Mouse (Mus musculus): Measurements from ENCODE around the gene Iapp. TPM values are rescaled to one million over a fixed set of nuclear protein-coding genes. Genes with fewer than 3 reads are reported as not detected.
"Not testable (repeated sequence)": the region's sequence is repeated elsewhere in the genome, so short reads cannot be mapped to it uniquely, and the experiment has no call there.

The Iapp gene
- 0.27 TPM in 1 of 2 replicates, not detected in the other for polyA plus RNA-seq (2015; fragmentation: Nextera tagmentation; extraction: Ambion mirVana)

DNA sequence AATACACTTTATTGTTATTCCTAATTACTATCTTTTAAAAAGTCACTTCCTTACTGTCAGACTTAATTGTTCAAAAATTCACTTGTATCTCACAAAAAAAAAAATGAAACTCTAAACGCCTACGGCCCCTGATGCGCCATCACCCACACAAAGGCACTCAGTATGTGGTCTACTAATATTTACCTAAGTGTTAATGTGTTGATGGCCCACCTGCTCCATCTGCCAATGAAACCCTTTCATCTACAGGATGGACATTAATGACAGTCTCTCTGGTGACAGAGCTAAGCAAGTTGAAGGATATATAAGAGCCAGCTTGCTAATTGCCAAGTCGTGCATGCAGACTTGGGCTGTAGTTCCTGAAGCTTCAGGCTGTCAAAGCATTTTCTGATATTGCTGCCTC is at the start of gene Iapp:
Iapp (plus strand) TSS at position 326 of the 400 bp plus-strand sequence.
- Histone ChIP-seq H3K4me3 (replicated peaks) (no peak within 1 kb of the TSS), H3K9me3 (replicated peaks) (no peaks in the 10 kb centered on the region), H3K27me3 (no peaks in the 10 kb centered on the region), H3K9ac (no peak within 1 kb of the TSS), H3K27ac (no peak within 1 kb of the TSS), H3K36me3 (no peaks in the 10 kb centered on the region), H3K4me1 (no peaks in the 10 kb centered on the region), H3K4me2 (no peak within 1 kb of the TSS)
- 63% methylated on average over 4 of the region's 4 CpGs for WGBS
- no peak for ATAC-seq (replicated peaks; ENCODE audit: low FRiP score)

GRCm38 (mm10) chr6:142250738-142251307 is 47.4 kb upstream of the Iapp start:
- not testable (repeated sequence) for H3K9me3 ChIP-seq (replicated peaks); H3K27ac ChIP-seq; H3K36me3 ChIP-seq; ATAC-seq (replicated peaks; ENCODE audit: low FRiP score); H3K4me2 ChIP-seq; H3K27me3 ChIP-seq; H3K9ac ChIP-seq; H3K4me1 ChIP-seq; H3K4me3 ChIP-seq (replicated peaks)
- 88% methylated on average over 1 of the region's 1 CpGs for WGBS

GRCm38 (mm10) chr6:142275721-142276442 is 22.3 kb upstream of the Iapp start:
- Histone ChIP-seq H3K9ac (no peak overlapping the region), H3K9me3 (replicated peaks) (no peaks in the 10 kb centered on the region), H3K4me2 (no peak overlapping the region), H3K27me3 (no peaks in the 10 kb centered on the region), H3K27ac (no peak overlapping the region), H3K4me3 (replicated peaks) (no peak overlapping the region), H3K4me1 (no peaks in the 10 kb centered on the region), H3K36me3 (no peaks in the 10 kb centered on the region)
- ATAC-seq (replicated peaks; ENCODE audit: low FRiP score), result peak; percentile 58
- 31% methylated on average over 4 of the region's 4 CpGs for WGBS

DNA sequence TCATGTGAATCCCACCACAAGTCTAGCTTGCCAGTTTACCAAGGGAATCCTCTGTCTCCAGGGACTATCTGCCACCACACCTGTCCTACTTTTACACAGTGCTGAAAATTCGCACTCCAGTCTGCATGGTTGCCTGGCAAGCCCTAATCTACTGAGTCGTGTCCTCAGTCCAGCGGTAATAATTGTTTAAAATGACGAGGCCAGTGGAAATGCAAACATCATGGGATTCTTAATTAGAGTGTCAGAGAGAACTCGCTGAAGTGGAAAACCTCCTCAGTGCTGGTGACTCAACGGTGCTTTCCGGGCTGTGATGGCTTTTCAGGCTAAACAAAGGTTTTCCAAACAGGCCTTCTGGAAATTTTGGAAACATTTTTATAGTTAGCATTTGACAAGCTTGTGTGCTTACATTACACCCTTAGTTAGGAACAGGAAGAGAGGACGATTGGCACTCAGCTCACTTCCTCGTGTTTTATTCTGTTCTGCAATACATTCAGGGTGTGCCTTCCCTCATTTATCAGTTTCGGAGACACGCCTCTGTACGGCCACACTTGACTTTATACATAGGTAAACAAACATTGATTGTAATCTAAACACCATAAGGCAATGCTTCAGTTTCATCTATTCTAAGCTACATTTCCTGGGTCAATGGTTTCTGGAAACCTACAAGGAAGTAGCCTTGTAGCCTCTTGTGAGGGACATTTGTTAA is 8.7 kb upstream of the Iapp start:
- 60% methylated on average over 12 of the region's 12 CpGs for WGBS
- H3K36me3 ChIP-seq, result no peaks in the 10 kb centered on the region
- H3K4me1 ChIP-seq, result no peaks in the 10 kb centered on the region
- 0 out of 2 replicates have a peak, but pooled peaks have one; percentile 46 for ATAC-seq (replicated peaks; ENCODE audit: low FRiP score)
- H3K4me3 ChIP-seq (replicated peaks), result no peak overlapping the region
- no peak overlapping the region for H3K9ac ChIP-seq
- no peak overlapping the region for H3K27ac ChIP-seq
- no peaks in the 10 kb centered on the region for H3K9me3 ChIP-seq (replicated peaks)
- no peaks in the 10 kb centered on the region for H3K27me3 ChIP-seq
- no peak overlapping the region for H3K4me2 ChIP-seq

DNA sequence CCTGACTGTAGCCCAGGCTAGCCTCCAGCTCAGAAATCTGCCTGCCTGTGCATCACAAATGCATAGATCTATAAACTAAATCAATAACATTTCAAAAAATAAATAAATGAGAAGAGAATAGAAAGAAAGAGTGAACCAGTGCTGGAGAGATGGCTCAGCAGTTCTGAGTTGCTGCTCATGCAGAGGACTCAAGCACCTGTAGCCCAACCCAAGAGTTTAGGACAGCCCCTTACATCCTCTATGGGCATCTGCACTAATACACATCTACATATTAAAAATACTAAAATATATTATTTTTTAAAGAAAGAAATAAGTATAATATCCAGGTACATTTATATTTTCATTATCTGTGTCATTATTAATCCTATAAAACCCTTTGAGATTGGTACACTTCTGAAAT is 6.9 kb downstream of the Iapp start:
- Histone ChIP-seq H3K27me3 (no peaks in the 10 kb centered on the region), H3K9me3 (replicated peaks) (0 out of 2 replicates have a peak, but pooled peaks cover 3% of the 10 kb centered on the region), H3K36me3 (no peaks in the 10 kb centered on the region), H3K4me3 (replicated peaks) (no peak overlapping the region), H3K4me2 (no peak overlapping the region), H3K4me1 (no peaks in the 10 kb centered on the region), H3K27ac (no peak overlapping the region), H3K9ac (no peak overlapping the region)
- no peak for ATAC-seq (replicated peaks; ENCODE audit: low FRiP score)

- no peaks in the 10 kb centered on the region for H3K36me3 ChIP-seq
- 81% methylated on average over 5 of the region's 5 CpGs for WGBS
- H3K9ac ChIP-seq, result no peak overlapping the region
- no peak overlapping the region for H3K27ac ChIP-seq
- H3K4me3 ChIP-seq (replicated peaks), result no peak overlapping the region
- H3K4me2 ChIP-seq, result no peak overlapping the region
- no peaks in the 10 kb centered on the region for H3K27me3 ChIP-seq
- H3K4me1 ChIP-seq, result no peaks in the 10 kb centered on the region
- no peak for ATAC-seq (replicated peaks; ENCODE audit: low FRiP score)
- 0 out of 2 replicates have a peak, but pooled peaks cover 3% of the 10 kb centered on the region for H3K9me3 ChIP-seq (replicated peaks)
Observed at GRCm38 (mm10) chr6:142314285-142314684, 16.1 kb downstream of the Iapp start.

- Histone ChIP-seq H3K9me3 (replicated peaks) (no peaks in the 10 kb centered on the region), H3K4me1 (no peaks in the 10 kb centered on the region), H3K36me3 (no peaks in the 10 kb centered on the region), H3K4me3 (replicated peaks) (no peak overlapping the region), H3K4me2 (no peak overlapping the region), H3K27me3 (no peaks in the 10 kb centered on the region), H3K27ac (no peak overlapping the region), H3K9ac (no peak overlapping the region)
- ATAC-seq (replicated peaks; ENCODE audit: low FRiP score), result no peak
Observed at GRCm38 (mm10) chr6:142317106-142317505, 18.9 kb downstream of the Iapp start.

DNA sequence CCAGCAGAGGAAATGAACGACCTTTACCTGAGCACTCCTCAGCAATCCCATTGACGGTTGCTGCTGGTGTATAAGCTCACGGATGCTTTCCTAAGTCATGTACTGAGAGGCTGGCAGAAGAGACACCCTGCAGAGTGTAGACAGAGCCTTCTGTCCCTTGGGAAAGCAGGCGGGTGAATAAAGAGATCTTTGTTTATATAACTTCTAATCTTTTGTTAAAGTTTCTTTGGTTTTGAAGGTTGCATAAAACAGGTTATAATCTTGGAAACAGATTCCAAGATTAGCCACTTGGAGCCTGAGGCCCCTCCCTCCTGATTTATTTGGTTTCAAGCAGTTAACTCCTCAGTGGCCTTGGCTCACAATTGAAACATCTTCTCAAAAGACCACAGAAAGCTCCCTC is 24.7 kb downstream of the Iapp start, which contains the start of gene Slco1a5:
Slco1a5 (minus strand) TSS at position 101 of the 400 bp plus-strand sequence.
- H3K36me3 ChIP-seq, result no peaks in the 10 kb centered on the region
- H3K9me3 ChIP-seq (replicated peaks), result no peaks in the 10 kb centered on the region
- H3K4me2 ChIP-seq, result no peak within 1 kb of the TSS
- no peaks in the 10 kb centered on the region for H3K4me1 ChIP-seq
- H3K9ac ChIP-seq, result no peak within 1 kb of the TSS
- H3K4me3 ChIP-seq (replicated peaks), result no peak within 1 kb of the TSS
- no peaks in the 10 kb centered on the region for H3K27me3 ChIP-seq
- H3K27ac ChIP-seq, result no peak within 1 kb of the TSS
- ATAC-seq (replicated peaks; ENCODE audit: low FRiP score), result no peak
- WGBS, result 41% methylated on average over 4 of the region's 4 CpGs

DNA sequence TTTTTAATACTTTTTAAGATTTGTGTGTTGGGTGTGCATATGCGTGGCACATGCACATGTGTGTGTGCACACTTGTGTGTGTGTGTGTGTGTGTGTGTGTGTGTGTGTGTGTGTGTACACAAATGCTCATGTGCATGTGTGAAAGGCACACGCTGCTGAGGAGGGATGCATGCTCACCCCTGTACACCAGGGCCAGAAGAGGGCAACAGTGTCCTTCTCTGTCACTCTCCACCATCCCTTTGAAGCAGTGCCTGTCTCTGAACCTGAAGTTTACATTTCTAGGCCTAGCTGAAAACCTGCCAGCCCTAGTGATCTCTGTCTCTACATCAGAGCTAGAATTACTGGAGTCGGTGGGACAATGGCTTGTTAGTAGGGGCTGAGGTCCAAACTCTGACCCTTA is 28.4 kb downstream of the Iapp start:
- H3K36me3 ChIP-seq, result no peaks in the 10 kb centered on the region
- ATAC-seq (replicated peaks; ENCODE audit: low FRiP score), result no peak
- WGBS, result 81% methylated on average over 3 of the region's 3 CpGs

GRCm38 (mm10) chr6:142329201-142329600 is 31.0 kb downstream of the Iapp start:
- ATAC-seq (replicated peaks; ENCODE audit: low FRiP score), result no peak
- 72% methylated on average over 1 of the region's 1 CpGs for WGBS

More for the DNA sequence above, 28.4 kb downstream of the Iapp start:
- Histone ChIP-seq H3K9me3 (replicated peaks) (no peaks in the 10 kb centered on the region), H3K4me2 (no peak overlapping the region), H3K27ac (no peak overlapping the region), H3K4me1 (no peaks in the 10 kb centered on the region), H3K4me3 (replicated peaks) (no peak overlapping the region), H3K9ac (no peak overlapping the region), H3K27me3 (no peaks in the 10 kb centered on the region)

GRCm38 (mm10) chr6:142338961-142339360 is 40.7 kb downstream of the Iapp start:
- Histone ChIP-seq H3K4me2 (no peak overlapping the region), H3K9me3 (replicated peaks) (no peaks in the 10 kb centered on the region), H3K9ac (no peak overlapping the region), H3K4me3 (replicated peaks) (no peak overlapping the region), H3K27ac (no peak overlapping the region), H3K4me1 (no peaks in the 10 kb centered on the region), H3K36me3 (no peaks in the 10 kb centered on the region), H3K27me3 (no peaks in the 10 kb centered on the region)
- ATAC-seq (replicated peaks; ENCODE audit: low FRiP score), result no peak
- 73% methylated on average over 2 of the region's 2 CpGs for WGBS

More at GRCm38 (mm10) chr6:142329201-142329600, 31.0 kb downstream of the Iapp start:
- no peak overlapping the region for H3K27ac ChIP-seq
- H3K9me3 ChIP-seq (replicated peaks), result no peaks in the 10 kb centered on the region
- H3K4me3 ChIP-seq (replicated peaks), result no peak overlapping the region
- no peak overlapping the region for H3K9ac ChIP-seq
- no peaks in the 10 kb centered on the region for H3K27me3 ChIP-seq
- H3K36me3 ChIP-seq, result no peaks in the 10 kb centered on the region
- H3K4me2 ChIP-seq, result no peak overlapping the region
- no peaks in the 10 kb centered on the region for H3K4me1 ChIP-seq

- H3K27ac ChIP-seq, result no peak overlapping the region
- no peaks in the 10 kb centered on the region for H3K27me3 ChIP-seq
- H3K36me3 ChIP-seq, result no peaks in the 10 kb centered on the region
- H3K4me3 ChIP-seq (replicated peaks), result no peak overlapping the region
- no peaks in the 10 kb centered on the region for H3K4me1 ChIP-seq
- 46% methylated on average over 2 of the region's 2 CpGs for WGBS
- ATAC-seq (replicated peaks; ENCODE audit: low FRiP score), result no peak
- H3K9ac ChIP-seq, result no peak overlapping the region
- H3K4me2 ChIP-seq, result no peak overlapping the region
- no peaks in the 10 kb centered on the region for H3K9me3 ChIP-seq (replicated peaks)
Observed at GRCm38 (mm10) chr6:142339576-142339975, 41.4 kb downstream of the Iapp start.

Data from kidney, embryonic 15.5 days (tissue).